Mouse (Mus musculus): ENCODE measurements around the gene Psmb11.

Gene Psmb11

DNA sequence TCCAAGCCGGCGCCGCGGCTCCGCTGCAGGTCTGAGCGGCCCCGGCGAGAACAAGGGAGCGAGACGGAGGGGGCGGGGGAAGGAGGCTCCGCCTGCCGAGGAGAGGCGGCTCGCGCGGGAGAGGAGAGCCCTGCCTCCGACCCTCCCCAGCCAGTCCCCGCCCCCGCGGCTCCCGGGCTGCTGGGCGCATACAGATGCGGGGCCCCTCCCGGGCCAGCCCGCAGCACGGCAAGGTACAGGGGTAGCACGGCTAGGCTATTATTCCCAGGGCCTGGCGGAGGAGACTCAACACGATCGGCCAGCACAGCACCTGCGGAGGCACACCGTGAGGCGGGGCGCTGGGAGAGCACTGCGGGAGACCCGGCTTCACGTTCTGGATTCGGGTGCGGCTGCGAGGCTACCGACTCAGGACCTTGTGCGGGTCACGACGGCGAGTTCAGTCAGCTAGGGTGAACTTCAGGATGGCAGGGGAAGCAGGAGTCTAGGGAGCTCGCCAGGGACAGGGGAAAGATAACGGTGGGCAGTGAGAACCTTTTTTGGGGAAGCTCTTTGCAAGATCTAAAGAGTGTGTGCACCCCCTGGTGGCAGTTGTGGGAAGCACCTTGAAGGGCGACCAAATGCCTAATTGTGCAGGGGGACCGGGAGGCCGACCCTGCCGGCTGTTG is 20.2 kb downstream of the Psmb11 start, which contains the start of gene Cdh24:
Gene Cdh24 (minus strand): TSS at position 60 of the 665 bp plus-strand sequence.
- peak; percentile 85 for DNase-seq (ENCODE audit: low spot score)

DNA sequence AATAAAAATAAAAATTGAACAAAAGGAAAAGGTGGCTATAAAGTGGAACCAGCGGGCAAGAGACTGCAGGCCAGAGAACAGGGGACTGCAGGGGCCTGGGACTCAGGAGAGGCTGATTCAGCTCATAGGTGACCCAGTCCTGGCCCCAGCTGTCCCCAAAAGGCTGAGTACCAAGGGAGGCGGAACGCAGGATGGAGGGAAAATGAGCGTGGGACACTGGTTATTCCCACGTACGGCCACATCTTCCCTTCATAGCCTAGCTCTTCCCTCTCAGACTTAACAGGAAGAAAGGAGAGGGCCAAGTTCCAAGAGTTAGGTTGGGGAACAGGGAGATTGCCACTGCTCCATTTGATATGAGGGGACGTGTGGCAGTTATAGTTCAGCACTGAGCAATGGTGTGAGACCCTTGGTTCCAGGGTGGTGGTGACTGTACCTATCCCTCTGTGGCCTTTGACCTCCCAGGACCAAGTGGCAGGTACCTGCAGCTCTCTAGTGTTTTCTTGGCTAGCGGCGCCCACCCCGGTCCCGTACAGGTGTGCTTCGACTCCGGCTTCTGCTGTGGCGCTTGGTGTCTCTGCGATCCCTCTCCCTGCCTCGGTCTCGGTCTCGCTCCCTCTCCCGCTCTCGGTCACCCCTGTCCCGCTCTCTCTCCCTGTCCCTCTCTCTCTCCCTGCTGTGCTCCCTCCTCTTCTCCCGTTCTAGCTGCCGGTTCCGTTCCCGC is 21.2 kb downstream of the Psmb11 start:
- no peak for DNase-seq (ENCODE audit: low spot score)

DNA sequence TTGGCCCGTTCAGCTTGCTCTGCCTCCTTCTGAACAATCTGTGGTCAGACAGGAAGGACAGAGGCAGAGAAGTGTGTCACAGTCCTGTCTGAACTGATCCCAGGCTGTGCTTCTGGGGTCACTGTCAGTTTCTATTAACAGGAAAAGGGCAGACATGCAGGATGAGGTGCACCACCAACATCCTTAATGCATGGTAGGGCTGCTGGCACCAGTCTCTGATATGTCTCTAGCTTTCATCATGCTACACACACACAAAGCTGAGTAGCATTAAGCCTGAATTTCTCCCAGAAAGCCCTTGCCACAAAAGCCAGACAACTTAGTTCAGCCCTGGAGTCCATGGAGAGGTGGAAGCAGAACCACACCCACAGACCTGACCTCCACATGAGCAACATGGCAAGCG is 21.8 kb downstream of the Psmb11 start:
- no peak for DNase-seq (ENCODE audit: low spot score)

DNA sequence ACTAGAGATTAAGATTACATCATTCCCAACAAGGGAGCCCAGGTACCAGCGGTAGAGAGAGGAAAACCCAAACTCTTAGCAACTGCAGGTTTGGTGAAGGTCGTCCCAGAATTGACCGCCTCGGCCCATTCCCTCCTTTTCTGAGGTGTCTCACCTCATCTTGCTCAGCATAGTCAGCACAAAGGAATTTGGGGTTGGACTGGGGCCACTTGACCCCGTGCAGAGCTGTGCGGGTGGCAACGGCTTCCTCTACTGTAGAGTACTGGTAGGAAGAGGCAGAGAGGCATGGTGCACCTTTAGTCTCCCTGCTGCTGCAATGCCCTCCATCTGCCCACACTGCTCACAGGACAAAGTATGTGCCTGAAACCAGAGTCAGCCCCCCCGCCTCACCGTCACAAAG is 23.1 kb downstream of the Psmb11 start:
- no peak for DNase-seq (ENCODE audit: low spot score)

DNA sequence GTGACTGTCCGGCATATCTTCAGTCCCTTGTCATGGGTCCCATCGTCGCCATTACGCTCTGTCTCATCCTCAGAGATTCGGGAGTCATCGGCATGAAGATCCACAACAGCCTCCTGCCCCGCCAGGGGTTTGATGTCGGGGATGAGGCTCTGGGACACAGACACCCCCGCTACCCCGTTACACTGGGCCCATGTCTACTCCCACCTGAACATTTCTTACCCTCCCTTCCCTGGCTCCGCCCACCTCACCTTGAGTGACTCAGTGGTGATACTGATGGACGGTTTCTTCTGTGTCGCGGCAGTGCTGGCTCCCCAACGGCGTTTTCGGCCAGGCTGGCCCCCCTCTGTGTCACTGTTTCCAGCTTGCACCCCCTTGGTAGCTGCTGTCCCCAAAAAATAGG is 25.2 kb downstream of the Psmb11 start:
- no peak for DNase-seq (ENCODE audit: low spot score)

DNA sequence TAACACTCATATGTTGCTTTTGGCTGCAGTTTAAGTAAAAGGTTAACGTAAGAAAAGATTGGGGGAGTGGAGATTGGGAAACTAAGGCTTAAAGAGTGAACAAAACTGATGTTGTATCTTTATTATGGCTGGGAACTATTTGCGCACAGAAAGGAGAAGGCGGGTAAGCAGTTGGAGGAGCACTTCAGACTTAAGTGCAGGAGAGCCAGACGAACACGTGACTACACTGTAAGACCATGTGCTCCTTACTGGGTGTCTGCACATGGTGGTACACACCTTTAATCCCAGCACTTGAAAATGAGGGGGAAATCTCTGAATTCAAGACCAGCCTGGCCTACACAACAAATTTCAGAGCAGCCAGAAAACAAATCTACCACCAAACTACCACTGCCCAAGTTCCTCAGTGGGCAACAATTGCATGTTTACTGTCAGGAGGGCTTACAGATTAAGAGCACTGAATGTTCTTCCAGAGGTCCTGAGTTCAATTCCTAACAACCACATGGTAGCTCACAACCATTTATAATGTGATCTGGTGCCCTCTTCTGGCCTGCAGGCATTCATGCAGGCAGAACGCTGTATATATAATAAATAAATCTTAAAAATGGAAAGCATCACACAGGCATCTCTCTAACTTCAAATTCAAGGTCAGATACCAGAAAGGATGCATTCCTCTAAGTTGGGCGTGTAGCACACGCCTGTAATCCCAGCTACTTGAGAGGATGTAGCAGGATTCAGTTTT is 25.8 kb downstream of the Psmb11 start:
- DNase-seq (ENCODE audit: low spot score): no peak

DNA sequence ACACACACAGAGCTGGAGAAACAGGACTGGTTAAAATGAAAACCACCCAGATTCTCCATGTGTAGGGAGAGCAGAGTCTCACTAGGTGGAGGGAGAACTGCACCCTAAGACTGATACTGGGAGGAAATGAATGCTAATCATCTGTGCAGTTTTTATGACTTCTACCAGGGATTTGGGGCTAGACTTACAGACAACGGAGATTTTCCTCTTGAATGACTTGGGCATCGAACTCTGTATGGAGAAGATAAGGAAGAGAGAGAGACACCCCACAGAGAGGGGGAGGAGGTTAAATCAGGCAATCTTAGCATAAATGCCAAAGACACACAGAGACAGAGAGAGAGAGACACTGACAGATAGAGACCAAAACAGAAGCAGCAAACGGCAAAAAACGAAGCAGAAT is 26.7 kb downstream of the Psmb11 start:
- no peak for DNase-seq (ENCODE audit: low spot score)

DNA sequence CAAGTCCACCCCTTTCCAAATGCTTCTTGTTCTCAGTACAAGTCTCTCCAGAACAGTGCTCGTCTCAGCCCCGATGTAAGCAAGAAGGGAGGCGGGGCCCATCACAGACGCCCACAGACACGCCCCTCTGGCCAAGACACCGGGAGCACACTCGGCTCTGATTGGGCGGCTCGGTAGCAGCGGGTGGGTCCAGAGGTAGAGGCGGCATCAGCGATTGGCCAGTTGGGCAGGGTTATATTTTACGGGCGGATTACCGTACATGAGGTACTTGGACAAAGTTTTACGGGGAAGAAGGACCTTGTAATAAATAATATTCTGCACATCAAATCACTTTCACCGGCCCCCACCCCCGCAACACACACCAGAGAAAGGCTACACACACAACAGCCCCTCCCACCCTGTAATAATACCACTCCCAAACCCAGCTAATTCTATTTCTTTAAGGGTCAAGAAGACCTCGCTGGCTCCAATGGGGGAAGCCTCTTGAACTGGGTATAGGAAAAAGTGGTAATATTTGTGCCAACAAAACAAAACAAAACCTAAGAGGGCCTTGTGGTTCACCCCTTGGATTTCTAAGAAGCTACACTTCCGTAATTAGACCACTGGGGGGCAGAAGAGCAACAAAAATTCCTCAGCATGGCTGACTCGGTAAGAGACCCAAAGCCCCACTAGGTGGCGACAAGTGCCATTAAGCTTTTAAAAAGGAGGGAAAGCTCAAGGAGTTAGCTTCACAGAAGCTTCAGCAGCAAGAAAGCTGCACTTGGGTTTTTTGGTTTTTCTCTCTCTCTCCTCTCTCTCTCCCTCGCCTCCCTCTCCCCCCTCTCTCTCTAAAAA is 29.6 kb downstream of the Psmb11 start:
- peak; percentile 74 for DNase-seq (ENCODE audit: low spot score)

DNA sequence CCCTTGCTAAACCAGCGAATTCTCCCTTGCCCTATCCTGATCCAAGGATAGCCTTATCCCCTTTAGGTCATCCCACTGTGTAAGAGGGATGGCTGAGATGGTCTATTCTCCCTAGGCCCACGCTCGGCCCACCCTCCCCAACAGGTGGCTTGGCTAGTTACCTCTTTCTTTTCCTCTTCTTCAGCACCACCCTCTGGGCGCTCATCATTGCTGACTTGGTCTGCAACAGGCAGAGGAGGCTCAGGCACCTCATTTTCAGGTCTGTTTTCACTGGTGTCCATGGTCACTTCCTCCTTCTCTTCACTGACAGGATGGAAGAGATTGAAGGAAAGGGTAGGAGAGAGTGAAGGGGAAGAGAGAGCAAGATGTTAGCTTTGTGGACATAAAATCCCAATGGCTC is 30.3 kb downstream of the Psmb11 start:
- DNase-seq (ENCODE audit: low spot score): no peak

DNA sequence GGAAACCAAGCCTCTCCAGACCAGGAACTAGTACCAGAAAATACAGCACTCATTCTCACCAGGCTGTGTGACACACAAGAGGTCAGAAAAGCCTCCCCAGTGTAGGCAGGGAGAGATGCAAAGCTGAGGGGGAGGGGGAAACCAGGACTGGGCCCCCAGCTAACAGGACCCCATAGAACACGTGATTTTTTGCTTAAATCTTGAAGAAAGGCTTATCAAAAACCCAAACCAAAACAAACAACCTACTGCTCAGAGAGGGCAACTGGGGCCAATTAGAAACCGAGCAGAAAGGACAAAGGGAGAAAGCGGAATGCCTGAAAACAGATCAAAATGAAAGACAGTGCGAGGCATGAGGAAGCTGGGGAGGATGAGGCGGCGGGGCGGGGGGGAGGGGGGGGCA is 31.6 kb downstream of the Psmb11 start:
- no peak for DNase-seq (ENCODE audit: low spot score)

DNA sequence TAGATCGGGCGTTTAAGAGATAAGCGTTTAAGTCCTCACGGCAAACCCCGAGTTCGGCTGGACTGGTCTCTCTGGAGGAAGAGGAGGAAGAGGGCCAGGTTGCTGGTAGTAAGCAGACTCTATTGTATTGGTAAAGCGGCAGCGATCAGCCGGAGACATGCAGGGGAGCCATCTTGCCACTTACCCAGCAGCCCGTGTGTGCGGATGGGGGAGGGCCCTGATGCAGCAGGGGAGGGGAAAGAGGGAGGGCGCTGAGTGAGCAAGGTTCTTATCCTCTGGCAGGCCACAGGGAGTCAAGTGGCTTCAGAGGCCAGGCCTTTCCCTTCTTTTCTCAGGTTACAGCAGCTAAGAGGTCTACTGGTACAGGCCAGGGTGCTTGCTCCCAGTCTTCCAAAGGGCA is 32.3 kb downstream of the Psmb11 start:
- peak; percentile 76 for DNase-seq (ENCODE audit: low spot score)

DNA sequence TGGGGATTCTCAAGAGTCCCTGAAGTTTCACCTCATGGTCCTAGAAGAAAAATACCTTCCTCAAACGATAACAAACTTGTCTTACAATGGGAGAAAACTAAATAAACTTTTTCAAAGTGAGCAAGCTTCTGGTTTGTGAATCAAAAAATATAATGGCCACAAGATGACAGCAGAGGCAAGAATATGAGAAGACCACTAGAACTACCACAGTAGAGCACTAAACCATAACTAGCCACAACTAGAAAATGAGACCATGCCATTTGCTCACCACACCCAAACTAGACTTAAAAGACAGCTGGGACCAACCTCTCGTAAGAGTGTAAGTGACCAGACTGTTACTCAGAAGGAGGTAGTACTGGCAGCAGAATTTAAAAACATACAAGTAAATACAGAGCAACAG is 38.8 kb downstream of the Psmb11 start:
- no peak for DNase-seq (ENCODE audit: low spot score)

DNA sequence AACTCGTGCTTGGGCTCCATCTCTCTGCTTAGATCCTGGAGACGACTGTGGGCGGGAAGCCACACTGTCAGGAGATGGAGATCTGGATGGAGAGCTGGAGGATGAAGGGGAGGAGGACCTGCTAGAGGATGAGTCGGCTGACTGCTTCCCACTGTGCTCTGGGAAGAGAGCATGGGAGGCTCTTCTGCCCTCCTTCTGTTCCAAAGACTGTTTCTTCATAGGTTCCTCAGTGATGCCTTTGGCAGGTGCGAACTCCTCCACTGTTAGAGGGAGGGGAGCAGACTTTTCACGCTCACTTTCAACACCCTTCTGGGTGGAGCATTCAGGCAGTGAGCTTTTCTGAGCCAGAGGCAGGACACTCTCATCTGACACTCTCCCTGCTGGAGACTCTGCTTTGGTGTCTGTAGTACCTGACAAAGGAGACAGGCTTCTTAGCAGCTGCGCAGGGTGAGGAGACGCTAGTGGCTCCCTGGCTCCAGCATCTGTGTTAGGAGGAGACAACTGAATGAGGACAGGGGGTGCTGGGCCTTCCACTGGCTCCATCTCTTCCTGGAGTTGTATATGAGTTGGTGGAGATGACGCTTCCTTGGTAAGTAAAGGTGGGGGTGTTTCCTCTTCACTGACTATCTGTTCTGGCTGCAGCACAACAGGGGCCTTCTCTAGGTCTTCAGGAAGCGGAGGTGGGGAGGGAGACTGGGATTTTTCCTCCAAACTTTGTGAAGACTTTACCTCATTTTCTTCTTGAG is 43.4 kb downstream of the Psmb11 start:
- DNase-seq (ENCODE audit: low spot score): no peak

DNA sequence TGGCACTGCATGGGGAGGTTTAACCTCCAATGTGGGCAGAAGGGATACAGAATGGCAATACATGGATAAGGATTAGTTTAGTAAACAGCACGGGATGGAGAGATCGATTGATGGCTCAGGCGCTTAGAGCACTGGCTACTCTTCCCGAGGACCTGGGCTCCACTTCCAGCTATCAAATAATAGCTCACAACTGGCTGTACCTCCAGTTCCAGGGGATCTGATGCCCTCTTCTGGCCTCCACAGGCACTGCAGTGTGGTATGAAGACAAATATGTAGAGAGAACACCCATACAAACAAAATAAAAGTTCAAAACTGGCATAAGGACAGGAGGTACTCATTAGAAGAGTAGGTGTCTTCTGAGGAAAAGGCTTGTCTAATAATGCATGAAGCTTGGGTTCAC is 48.1 kb downstream of the Psmb11 start:
- DNase-seq (ENCODE audit: low spot score): no peak

DNA sequence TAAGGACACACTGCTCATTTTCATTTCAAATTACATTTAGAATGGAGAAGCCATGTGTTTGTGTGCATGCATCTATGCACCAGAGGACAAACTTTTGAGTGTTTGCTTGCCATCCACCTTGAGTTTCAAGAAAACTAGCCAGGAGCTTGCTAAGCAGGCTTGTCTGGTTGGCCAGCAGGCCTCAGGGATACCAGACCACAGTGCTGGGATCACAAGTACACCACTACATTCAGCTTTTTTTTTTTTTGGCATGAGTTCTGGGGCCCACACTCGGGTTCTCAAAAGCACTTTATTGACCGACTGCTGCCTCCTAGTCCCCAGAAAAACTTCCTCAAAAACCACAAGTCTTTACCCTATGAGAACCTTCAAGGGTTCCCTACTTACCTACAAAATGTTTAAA is 53.1 kb downstream of the Psmb11 start:
- DNase-seq (ENCODE audit: low spot score): no peak

DNA sequence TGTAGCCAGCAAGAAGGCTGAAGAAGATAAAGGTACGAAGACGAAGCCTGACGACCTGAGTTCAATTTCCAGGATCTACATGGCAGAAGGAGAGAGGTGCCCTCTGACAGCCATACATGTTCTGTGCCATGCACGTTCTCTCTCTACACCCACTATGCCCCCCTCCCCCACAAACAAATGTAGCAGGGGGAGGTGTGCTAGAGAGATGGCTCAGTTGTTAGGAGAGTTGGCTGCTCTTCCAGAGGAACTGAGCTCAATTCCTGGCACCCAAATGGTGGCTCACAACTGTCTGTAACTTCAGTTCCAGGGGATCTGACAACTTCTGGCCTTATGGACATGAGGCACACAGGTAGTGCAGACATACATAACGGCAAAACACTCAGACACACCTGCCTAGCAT is 55.1 kb downstream of the Psmb11 start:
- no peak for DNase-seq (ENCODE audit: low spot score)

DNA sequence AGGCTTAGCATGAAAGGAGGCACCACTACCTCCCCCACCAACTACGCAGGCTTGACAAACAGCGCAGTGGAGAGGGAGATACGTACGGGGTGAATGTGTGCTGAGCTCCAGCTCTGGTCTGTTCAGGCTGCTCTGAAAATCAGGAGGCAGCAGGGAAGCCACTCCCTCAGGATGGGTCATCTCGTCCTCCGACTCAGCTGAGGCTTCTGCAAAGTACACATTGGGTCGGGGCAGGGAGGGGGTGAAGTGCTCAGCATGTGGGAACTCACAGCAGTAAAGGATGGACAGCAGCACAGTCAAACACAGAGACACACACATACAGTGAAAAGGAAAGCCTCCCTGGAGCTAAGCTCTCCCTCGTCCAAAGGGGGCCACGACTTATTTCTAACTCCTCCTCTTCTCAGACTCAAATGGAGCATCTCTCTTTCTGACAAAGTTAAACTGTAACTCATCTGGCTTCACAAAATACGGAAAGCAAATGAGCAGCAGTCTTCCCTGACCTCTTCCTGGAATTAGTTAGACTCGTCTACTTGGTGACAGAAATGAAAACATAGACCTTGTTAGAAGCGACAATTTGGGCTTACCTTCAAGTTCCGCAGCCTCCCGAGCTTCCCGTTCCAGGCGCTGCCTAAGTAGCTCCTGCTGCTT is 57.5 kb downstream of the Psmb11 start:
- no peak for DNase-seq (ENCODE audit: low spot score)
